Mouse (Mus musculus) cerebellum, adult 11-12 months (tissue): ENCODE measurements at regions not wholly inside any gene's neighbourhood (a gene's known extent, or its start where the extent isn't known, plus 50 kb on each side); places are given as distances from the start of the nearest gene placed in this dataset.

Source experiments
- DNase-seq: peaks from one replicate; pipeline ENCODE4 v3.0.0; 2022

DNA sequence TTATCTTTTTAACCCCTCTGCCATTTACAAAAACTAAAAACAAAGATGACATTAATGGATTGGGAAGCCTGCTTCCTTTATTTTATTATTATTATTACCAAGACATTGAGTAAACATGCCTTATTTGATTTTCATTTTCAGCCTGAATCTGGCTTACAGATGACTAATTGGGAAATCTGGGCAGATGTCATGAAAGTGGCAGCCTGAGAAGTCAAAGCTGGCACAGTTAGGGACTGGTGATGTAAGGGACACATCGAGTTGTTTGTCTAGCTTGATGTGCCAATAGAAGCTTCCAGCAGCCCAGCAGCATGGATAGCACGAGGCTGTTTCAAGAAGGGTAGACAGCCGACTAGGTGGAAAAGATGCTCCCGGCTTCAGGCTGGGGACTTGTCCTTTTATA is 197.2 kb upstream of the 1810046K07Rik start:
- no peak for DNase-seq

GRCm38 (mm10) chr9:51538894-51539293 is 210.2 kb upstream of the 1810046K07Rik start:
- DNase-seq, result no peak

- no peak for DNase-seq
These were observed 213.2 kb upstream of the 1810046K07Rik start for GRCm38 (mm10) chr9:51541940-51542339.

DNA sequence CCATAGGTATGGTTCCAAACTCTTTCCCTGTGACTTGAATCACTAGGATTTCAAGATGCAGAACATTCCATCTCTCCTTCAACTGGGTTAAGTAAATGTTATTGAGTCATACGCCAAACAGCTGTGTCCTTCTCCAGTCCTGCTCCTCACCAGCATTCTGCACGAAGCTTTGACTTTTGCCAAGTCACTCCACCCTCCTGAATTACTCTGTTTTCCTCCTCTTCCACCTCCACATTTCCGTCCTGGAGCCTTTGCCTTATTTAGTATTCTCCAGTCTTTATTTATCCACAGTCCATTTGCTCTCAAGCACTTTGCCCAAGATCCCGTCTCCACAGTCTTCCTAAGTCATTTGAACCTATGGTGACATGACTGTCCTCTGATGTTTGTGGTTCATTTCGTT is 193.1 kb upstream of the Arhgap20 start:
- no peak for DNase-seq

GRCm38 (mm10) chr9:51581601-51582000 is 183.5 kb upstream of the Arhgap20 start:
- DNase-seq, result no peak

DNA sequence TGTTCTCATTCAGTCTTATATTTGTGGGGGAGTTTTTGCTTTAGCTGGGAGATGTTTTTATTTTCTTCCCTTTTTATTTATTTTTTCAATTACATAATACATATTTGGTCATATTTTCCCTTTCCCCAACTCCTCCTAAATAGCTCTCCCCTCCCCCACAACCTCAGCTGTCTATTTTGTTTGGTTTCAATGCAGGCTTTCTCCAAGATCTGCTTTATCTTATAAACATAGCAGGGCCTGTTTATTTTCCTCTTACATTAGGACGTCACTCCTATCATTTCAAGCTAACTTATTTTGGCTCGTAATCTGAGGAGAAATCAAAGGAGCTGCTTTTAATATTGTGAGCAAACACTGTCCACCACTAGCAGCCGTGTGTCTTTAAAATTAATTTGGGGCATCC is 171.4 kb upstream of the Arhgap20 start:
- no peak for DNase-seq

DNA sequence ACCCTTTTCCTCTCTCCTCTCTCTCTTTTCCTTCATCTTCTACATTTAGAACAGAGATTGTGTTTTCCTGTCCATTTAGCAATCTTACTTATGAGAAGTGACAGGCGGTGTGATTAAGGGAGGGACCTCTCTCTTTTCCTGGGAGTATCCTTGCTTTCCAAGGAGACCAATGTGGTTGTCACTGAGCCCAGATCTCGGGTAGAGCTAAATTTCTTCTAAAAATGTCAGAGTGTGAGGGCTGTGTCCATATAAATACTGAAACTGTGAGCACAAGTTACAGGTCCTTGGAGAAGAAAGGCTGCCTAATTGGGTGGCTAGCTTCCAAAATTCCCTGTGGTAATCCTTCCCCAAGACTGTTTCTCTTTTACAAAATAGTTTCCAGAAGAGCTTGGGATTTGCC is 166.4 kb upstream of the Arhgap20 start:
- DNase-seq, result no peak

DNA sequence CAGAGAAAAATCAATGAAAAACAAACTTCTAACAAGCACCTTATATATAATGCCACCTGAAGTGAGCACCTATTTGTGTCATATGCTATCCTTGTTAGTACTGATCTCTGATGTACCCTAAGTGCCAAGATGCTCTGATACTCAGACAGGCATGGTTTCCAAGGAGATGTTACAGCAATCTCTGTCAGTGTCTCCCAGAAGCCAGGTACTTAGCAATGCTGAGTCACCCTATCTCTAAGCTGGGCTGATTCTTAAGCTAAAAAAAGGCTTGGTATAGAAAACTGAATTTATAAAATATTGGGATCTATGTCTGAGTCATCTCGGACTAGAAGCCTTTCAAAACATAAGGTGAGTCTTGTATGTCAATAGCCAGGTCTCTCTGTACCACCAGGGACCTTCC is 157.0 kb upstream of the Arhgap20 start:
- DNase-seq, result no peak

DNA sequence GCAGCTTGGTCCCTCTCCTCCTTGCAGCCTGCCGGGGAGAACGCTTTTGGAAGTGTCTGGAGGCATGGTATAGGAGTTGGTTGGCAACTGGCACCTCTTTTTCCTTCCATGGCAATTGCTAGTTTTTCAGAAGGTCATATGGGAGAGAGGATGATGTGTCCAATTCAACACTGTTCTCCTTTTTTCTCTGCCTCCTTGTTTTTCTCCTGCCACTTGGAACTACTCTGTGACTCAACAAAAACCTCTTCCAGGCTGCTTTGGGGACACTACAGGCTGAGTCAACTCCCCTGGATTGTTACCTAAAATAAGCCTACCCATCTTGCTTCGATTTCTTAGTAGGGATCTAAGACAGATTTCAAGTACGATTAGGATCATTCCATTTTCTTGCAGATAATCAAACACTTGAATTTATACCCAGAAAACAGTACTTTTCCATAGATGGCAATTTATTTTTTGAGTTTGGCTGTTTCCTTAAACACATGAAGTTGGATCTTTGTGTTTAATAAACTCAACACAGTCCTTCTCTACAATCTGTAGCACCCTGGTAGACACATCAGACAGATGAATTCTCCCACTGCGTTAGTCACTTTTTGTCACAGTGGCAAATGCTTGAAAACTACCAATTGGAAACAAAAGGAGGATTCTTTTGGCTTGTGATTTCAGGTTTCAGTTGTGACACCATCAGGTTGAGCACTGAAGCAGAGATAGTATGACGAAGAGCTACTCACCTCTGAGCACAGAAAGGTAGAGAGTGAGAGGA is 156.3 kb upstream of the Arhgap20 start:
- DNase-seq, result no peak

GRCm38 (mm10) chr9:51626156-51626555 is 139.0 kb upstream of the Arhgap20 start:
- no peak for DNase-seq

DNA sequence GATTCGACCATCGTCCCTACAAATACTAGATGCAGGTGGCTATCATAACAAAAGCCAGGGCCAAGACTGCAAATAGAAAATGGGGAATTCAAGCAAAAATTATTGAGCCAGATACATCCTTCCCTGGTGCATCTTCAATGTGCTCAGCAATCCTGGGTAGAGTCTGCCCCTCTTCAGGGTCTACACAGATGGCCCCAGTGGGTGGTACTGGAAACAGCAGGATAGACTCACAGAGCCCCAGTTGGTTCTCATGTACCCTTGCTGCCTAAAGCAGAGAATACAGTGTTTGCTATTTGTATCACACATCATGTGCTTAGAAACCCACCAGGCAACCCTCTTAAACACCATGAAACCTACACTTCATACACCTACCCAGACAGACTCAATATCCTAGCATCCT is 129.0 kb upstream of the Arhgap20 start:
- no peak for DNase-seq

GRCm38 (mm10) chr9:51636559-51637127 is 128.5 kb upstream of the Arhgap20 start:
- no peak for DNase-seq

DNA sequence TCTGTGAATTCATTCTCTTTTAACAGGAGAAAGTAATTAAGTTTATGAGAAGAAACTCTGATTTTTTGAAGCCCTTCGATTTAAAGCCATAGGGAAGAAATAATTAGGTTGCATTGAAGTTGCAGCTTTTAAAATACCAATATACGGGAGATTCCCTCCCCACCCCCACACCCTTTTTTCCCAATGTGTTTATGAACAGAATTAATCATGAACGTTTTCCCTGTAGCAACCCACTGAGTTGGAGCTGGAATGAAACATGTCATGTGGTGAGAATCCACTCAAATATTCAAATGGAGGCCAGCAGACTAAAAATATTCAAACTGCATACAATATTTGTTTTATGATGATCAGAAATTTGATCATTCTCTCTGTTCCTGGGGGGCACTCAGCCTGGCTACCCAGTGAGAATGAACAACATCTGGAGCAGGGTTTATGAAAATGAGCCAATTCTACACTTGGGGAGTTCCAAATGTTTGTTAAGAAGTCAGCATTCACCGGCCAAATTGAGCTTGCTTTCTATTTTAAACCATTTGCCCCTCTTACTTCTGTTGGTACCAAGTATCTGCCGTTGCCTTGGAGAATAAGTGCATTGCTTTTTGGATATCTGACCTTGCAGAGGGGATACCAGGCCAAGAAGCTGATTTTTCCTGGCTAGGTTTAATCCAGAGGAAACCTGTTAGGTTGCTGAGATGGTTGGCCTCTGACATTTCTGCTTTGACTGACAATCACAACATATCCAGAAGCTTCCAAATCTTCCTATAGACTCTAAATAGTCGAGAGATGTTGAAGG is 127.8 kb upstream of the Arhgap20 start:
- no peak for DNase-seq

DNA sequence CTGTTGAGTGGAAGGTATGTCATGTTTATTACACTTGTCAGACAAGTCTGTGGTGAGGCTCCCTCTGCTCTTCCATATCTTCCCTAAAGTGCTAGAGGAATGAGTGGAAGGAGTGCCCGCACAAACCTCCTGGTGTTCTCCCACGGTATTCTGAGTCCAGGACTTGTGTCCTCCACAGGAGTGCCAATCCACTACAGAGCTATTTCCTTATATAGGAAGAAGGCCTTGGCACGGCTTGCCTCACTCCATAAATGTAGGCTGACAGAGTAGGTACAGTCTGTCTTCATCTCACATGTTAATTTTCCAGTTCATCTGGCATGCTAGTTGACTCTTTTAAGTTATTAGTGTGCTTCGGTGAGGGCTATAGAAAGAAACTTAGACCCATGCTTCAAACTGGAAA is 123.4 kb upstream of the Arhgap20 start:
- DNase-seq, result no peak

GRCm38 (mm10) chr9:51645426-51645825 is 119.7 kb upstream of the Arhgap20 start:
- no peak for DNase-seq

DNA sequence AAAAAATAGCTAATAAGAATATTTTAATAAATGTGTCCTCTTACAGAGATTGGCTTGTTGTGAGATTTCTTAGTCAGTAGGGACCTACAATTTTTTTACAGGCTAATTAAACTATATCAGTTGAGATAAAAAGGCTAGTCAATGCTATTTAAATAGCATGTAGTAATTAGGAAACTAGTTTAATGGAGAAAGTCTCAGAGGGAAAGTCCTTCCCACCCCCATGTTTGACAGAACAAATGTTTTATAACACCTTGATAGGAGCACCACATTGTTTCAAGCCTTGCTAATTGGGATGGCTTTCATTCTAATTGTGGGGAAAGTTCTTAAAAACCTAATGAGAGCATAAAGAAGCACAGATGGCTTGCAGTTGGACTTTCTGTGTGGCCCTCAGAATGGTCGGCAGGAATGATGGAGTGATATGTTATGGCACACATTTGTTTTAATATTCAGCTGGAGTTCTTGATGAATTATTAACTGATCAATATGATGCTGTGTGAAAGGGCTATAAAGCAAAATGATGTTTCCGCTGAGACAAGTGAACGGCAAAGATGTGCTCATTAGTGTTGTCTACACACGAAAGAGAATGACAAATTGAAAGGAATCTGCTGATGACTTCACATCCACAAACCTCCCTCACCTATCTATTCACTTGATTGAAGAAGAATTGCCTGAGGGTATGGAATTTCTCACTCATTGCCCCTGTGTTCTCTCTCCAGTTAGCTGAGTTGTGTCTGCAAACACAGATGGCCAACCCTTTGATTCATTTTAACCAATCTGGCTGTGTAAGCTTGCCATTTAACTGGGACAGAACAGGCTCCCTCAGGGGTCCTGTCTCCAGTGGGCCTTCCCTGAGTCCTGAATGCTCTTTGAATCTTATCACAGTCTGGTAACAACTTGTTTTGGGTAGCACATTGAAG is 111.5 kb upstream of the Arhgap20 start:
- DNase-seq, result no peak

DNA sequence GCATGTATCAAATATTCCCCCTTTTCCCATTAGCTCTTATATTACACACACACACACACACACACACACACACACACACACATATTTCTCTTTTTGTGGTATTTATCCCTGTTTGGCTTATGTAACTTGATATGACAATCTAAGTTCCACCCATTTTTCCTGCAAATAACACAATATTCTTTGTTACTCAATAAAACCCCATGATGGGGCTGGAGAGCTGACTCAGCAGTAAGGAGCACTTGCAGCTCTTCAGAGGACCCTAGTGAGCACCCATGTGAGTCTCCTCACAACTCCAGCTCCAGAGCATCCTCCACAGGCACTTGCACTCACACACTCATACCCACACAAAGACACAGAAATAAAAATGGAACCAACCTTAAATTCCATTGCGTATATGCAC is 110.5 kb upstream of the Arhgap20 start:
- no peak for DNase-seq

DNA sequence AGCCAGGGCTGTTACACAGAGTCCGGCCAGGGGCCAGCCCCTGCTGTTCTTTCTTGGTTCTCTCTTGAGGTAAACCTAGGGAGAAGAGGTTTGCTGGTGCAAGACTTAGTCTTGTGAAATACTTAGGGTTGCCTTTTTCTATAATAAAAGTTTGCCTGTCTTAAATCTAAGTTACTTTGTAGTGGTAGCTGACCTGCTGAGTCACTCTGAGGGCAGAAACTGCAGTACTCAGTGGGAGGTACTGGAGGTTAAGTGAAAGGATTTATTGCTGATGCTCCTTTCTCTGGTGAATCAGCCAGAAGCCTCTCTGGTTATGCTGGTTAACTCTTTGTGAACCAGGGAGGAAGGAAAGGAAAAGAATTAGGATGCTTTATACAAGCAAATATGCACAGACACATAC is 107.3 kb upstream of the Arhgap20 start:
- DNase-seq, result no peak

DNA sequence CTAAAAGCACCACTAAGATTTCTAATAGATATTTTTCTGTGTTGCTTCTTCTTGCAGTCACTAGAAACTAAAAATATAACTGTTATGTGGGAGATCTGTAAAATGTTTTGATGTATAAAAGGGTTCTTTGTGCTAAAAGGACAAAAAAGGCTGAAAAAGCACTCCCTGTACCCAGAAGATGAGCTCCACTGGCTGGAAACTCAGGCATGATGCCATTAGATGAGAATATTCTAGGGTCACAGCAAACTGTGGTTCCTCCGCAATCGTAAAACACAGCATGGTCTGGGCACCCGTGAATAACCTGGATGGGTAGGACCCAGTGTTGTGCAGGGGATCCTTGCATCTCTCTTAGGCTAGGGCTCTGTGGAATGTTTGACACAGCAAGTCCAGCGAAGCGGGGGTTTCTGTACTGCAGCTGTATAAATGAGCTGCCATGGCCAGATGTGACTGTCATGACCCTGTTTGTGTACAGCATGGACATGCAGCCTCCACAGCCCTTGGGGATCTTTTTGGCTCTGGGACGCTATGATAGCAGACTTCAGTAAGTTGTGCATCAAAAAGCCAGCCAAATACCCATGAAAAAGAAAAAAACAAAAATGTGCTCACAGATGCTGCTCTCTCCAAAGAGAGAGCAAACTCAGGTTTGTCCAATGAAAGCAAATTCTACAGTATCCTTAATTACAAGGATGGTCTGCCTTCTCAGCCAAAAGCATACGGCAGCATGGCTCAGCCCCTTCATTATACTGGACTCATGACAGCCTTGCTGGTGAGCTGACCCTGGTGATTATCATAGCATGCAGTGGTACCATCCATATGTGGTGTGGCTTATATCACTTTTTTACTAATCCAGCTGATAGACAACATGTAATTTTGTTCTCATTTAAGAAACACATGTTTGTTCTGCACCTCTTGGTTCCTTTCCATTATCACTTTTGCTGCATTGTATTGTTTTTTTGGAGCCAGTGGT is 103.9 kb upstream of the Arhgap20 start:
- no peak for DNase-seq

DNA sequence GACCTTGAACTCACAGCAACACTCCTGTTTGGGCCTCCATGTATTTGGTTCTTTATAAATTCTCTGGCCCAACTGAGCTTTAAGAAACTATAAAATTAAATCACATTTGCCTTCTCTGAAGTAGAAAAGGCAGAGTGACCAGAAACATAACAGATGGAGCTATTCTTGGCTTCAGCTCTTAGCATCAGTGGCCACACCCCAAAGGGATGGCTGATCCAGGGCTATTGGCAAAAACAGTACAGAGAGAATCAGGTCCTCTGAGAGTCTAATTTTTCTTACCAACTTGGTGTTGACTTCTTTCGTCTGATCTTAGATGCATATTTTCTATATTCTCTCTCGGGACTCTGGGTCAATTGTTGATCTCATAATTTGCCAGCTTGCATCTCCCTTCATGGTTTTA is 103.2 kb upstream of the Arhgap20 start:
- no peak for DNase-seq

- no peak for DNase-seq
These were observed 100.8 kb upstream of the Arhgap20 start for GRCm38 (mm10) chr9:51664353-51664752.

GRCm38 (mm10) chr9:51664876-51665275 is 100.3 kb upstream of the Arhgap20 start:
- no peak for DNase-seq
